ENCODE assay signal across 8 mouse cellular contexts in genomic region chr11:70656456-70656927, GRCm38 (mm10). TPM values are rescaled to one million over a fixed set of nuclear protein-coding genes. Genes with fewer than 3 reads are reported as not detected.
DNase-seq lines count a peak whose midpoint lies in the region; ATAC-seq and TF ChIP-seq lines count a peak whose summit lies in the region.

No protein-coding gene starts in this region.

- 0 out of 2 replicates have a peak, but pooled peaks have one; percentile 22 for TF ChIP-seq POLR2A in testis, adult 2 months (IDR thresholded peaks at IDR 0.05; ENCODE audit: control insufficient read depth, low read depth, low read length)
- no peak for TF ChIP-seq POLR2A in cortical plate, adult 2 months (IDR thresholded peaks at IDR 0.05; ENCODE audit: extremely low read depth, insufficient read depth, low read length)
- TF ChIP-seq POLR2A in heart, adult 2 months (IDR thresholded peaks at IDR 0.05; ENCODE audit: insufficient read depth, low read depth, low read length): peak; percentile 62

- peak overlapping the region; percentile 98 for H3K4me2 ChIP-seq in kidney, embryonic 16.5 days (replicated peaks; ENCODE audit: low read depth, low read length)
- peak overlapping the region; percentile 75 for H3K4me2 ChIP-seq in midbrain, embryonic 13.5 days (replicated peaks)

- H3K4me3 ChIP-seq in testis, adult 2 months (ENCODE audit: control insufficient read depth, low read depth, low read length): peak overlapping the region; percentile 80
- H3K4me3 ChIP-seq in cortical plate, adult 2 months (ENCODE audit: insufficient read depth, low read length): peak overlapping the region; percentile 100; the same call in 1 of the 2 replicates
- peak overlapping the region; percentile 100 for H3K4me3 ChIP-seq in heart, adult 2 months
- peak overlapping the region; percentile 100 for H3K4me3 ChIP-seq in kidney, embryonic 16.5 days (ENCODE audit: low read length)
- peak overlapping the region; percentile 73 for H3K4me3 ChIP-seq in midbrain, embryonic 13.5 days (replicated peaks)

- no peaks in the 10 kb centered on the region for H3K9me3 ChIP-seq in kidney, embryonic 16.5 days (ENCODE audit: low read length)
- H3K9me3 ChIP-seq in midbrain, embryonic 13.5 days: no peaks in the 10 kb centered on the region

- peak overlapping the region; percentile 95 for H3K27ac ChIP-seq in testis, adult 2 months (ENCODE audit: control insufficient read depth, insufficient read depth, low read depth, low read length)
- H3K27ac ChIP-seq in cortical plate, adult 2 months (ENCODE audit: insufficient read depth, low read length): no peak overlapping the region
- H3K27ac ChIP-seq in heart, adult 2 months: peak overlapping the region; percentile 99
- H3K27ac ChIP-seq in kidney, embryonic 16.5 days (ENCODE audit: low read length): peak overlapping the region; percentile 99
- H3K27ac ChIP-seq in midbrain, embryonic 13.5 days: no peak overlapping the region

- no peaks in the 10 kb centered on the region; the same call in 1 of the 2 replicates for H3K36me3 ChIP-seq in testis, adult 2 months (ENCODE audit: control insufficient read depth, insufficient read depth, low read length)
- H3K36me3 ChIP-seq in heart, adult 2 months (ENCODE audit: control insufficient read depth, insufficient read depth, low read length): peaks cover 14% of the 10 kb centered on the region
- peaks cover 21% of the 10 kb centered on the region for H3K36me3 ChIP-seq in kidney, embryonic 16.5 days (ENCODE audit: insufficient read depth, low read length)
- H3K36me3 ChIP-seq in midbrain, embryonic 13.5 days: peaks cover 20% of the 10 kb centered on the region

- no peak for TF ChIP-seq CTCF in testis, adult 2 months (IDR thresholded peaks at IDR 0.05; ENCODE audit: control insufficient read depth, insufficient read depth, insufficient replicate concordance, low read depth, low read length)
- TF ChIP-seq CTCF in cortical plate, adult 2 months (IDR thresholded peaks at IDR 0.05; ENCODE audit: extremely low read depth, insufficient read depth, low read length): no peak
- no peak for TF ChIP-seq CTCF in heart, adult 2 months (IDR thresholded peaks at IDR 0.05)

- 0 out of 2 replicates have a peak, but pooled peaks have one; percentile 8 for ATAC-seq in kidney, embryonic 16.5 days (ENCODE audit: low FRiP score, low TSS enrichment)
- ATAC-seq in midbrain, embryonic 13.5 days: no peak
- no peak for ATAC-seq in megakaryocyte-erythroid progenitor cell, adult 5-6 weeks (replicated peaks; ENCODE audit: low FRiP score, low TSS enrichment, poor library complexity, severe bottlenecking)

- WGBS in heart, adult 2 months: 16% methylated on average over 16 of the region's 16 CpGs
- WGBS in kidney, embryonic 16.5 days: 11% methylated on average over 16 of the region's 16 CpGs
- WGBS in midbrain, embryonic 13.5 days: 4% methylated on average over 16 of the region's 16 CpGs

- no peaks in the 10 kb centered on the region for H3K27me3 ChIP-seq in testis, adult 2 months (ENCODE audit: control insufficient read depth, insufficient read depth, low read length)
- H3K27me3 ChIP-seq in heart, adult 2 months (ENCODE audit: control insufficient read depth, insufficient read depth, low read length): no peaks in the 10 kb centered on the region
- no peaks in the 10 kb centered on the region for H3K27me3 ChIP-seq in kidney, embryonic 16.5 days (ENCODE audit: insufficient read depth, low read length)
- H3K27me3 ChIP-seq in midbrain, embryonic 13.5 days: 0 out of 2 replicates have a peak, but pooled peaks cover 3% of the 10 kb centered on the region

- DNase-seq in testis, postnatal 14 days (ENCODE audit: low spot score): no peak
- peak; percentile 81 to 86 for DNase-seq in heart, adult 2 months
- no peak for DNase-seq in left cerebral cortex, adult 11 months (ENCODE audit: low spot score)

- H3K9ac ChIP-seq in heart, adult 2 months (ENCODE audit: low read depth, low read length): peak overlapping the region; percentile 13
- H3K9ac ChIP-seq in kidney, embryonic 16.5 days (replicated peaks; ENCODE audit: low read length): peak overlapping the region; percentile 99
- H3K9ac ChIP-seq in midbrain, embryonic 13.5 days (replicated peaks): peak overlapping the region; percentile 90; the same call in 1 of the 2 replicates

- intact Hi-C loops in heart, adult 2 months (cut with DNase I): no loop called here

- peaks cover 23% of the 10 kb centered on the region for H3K4me1 ChIP-seq in testis, adult 2 months (ENCODE audit: control insufficient read depth, insufficient read depth, low read length)
- H3K4me1 ChIP-seq in cortical plate, adult 2 months (ENCODE audit: control insufficient read depth, insufficient read depth, low read length): 0 out of 2 replicates have a peak, but pooled peaks cover 1% of the 10 kb centered on the region
- peaks cover 3% of the 10 kb centered on the region; the same call in 1 of the 2 replicates for H3K4me1 ChIP-seq in heart, adult 2 months (ENCODE audit: control insufficient read depth, insufficient read depth, low read length)
- peaks cover 41% of the 10 kb centered on the region for H3K4me1 ChIP-seq in kidney, embryonic 16.5 days (ENCODE audit: insufficient read depth, low read length)
- peaks cover 38% of the 10 kb centered on the region for H3K4me1 ChIP-seq in midbrain, embryonic 13.5 days (replicated peaks)

- peaks cover 4% of the 10 kb centered on the region for H3K79me2 ChIP-seq in heart, adult 2 months (replicated peaks; ENCODE audit: control insufficient read depth, insufficient read depth, low read length)

- no peak for TF ChIP-seq EP300 in heart, adult 2 months (IDR thresholded peaks at IDR 0.05; ENCODE audit: insufficient read depth, low read depth, low read length)

RNA-seq across cellular contexts. Expression of gene Eno3, which starts 0.5 kb away (rescaled TPM):
- 85.9 and 101 TPM in 2 replicates for polyA plus RNA-seq in testis, adult 2 months (2012; rRNA removed)
- polyA plus RNA-seq in cortical plate, adult 2 months (2012; rRNA removed): 26.4 and 26.6 TPM in 2 replicates
- total RNA-seq in heart, adult 2 months (2021): 1,000 to 10,000 TPM; 1,523 to 1,659 TPM
- polyA plus RNA-seq in heart, adult 2 months (2012; rRNA removed): 1,222 and 1,919 TPM in 2 replicates
- 23.1 and 28.0 TPM in 2 replicates for polyA plus RNA-seq in kidney, embryonic 16.5 days (2015; fragmentation: Nextera tagmentation; extraction: Ambion mirVana)
- 8.0 and 9.5 TPM in 2 replicates for polyA plus RNA-seq in midbrain, embryonic 13.5 days (2015; fragmentation: Nextera tagmentation; extraction: Ambion mirVana)
- 16.7 and 33.7 TPM in 2 replicates for total RNA-seq in megakaryocyte-erythroid progenitor cell, adult 5-6 weeks (2014; fragmentation: Nextera tagmentation)
- 8.4 and 16.5 TPM in 2 replicates for total RNA-seq in megakaryocyte-erythroid progenitor cell, adult 5-6 weeks (2017)

RNA-seq across cellular contexts. Expression of gene Pfn1, which starts 2.0 kb away (rescaled TPM):
- 113 and 158 TPM in 2 replicates for polyA plus RNA-seq in testis, adult 2 months (2012; rRNA removed)
- polyA plus RNA-seq in cortical plate, adult 2 months (2012; rRNA removed): 270 and 277 TPM in 2 replicates
- total RNA-seq in heart, adult 2 months (2021): 100 to 1,000 TPM; 270 to 280 TPM
- 439 and 479 TPM in 2 replicates for polyA plus RNA-seq in heart, adult 2 months (2012; rRNA removed)
- 1,671 and 1,948 TPM in 2 replicates for polyA plus RNA-seq in kidney, embryonic 16.5 days (2015; fragmentation: Nextera tagmentation; extraction: Ambion mirVana)
- polyA plus RNA-seq in midbrain, embryonic 13.5 days (2015; fragmentation: Nextera tagmentation; extraction: Ambion mirVana): 785 and 825 TPM in 2 replicates
- 1,236 and 1,373 TPM in 2 replicates for total RNA-seq in megakaryocyte-erythroid progenitor cell, adult 5-6 weeks (2014; fragmentation: Nextera tagmentation)
- total RNA-seq in megakaryocyte-erythroid progenitor cell, adult 5-6 weeks (2017): 377 and 675 TPM in 2 replicates

RNA-seq across cellular contexts. Expression of gene Slc25a11, which starts 9.2 kb away (rescaled TPM):
- polyA plus RNA-seq in testis, adult 2 months (2012; rRNA removed): 27.2 and 29.4 TPM in 2 replicates
- 139 and 143 TPM in 2 replicates for polyA plus RNA-seq in cortical plate, adult 2 months (2012; rRNA removed)
- 100 to 1,000 TPM; 532 to 626 TPM for total RNA-seq in heart, adult 2 months (2021)
- polyA plus RNA-seq in heart, adult 2 months (2012; rRNA removed): 632 and 932 TPM in 2 replicates
- polyA plus RNA-seq in kidney, embryonic 16.5 days (2015; fragmentation: Nextera tagmentation; extraction: Ambion mirVana): 229 and 235 TPM in 2 replicates
- polyA plus RNA-seq in midbrain, embryonic 13.5 days (2015; fragmentation: Nextera tagmentation; extraction: Ambion mirVana): 169 and 170 TPM in 2 replicates
- total RNA-seq in megakaryocyte-erythroid progenitor cell, adult 5-6 weeks (2014; fragmentation: Nextera tagmentation): 62.3 and 63.1 TPM in 2 replicates
- total RNA-seq in megakaryocyte-erythroid progenitor cell, adult 5-6 weeks (2017): 33.1 and 36.2 TPM in 2 replicates

RNA-seq across cellular contexts. Expression of gene Rnf167, which starts 9.5 kb away (rescaled TPM):
- 77.6 and 77.8 TPM in 2 replicates for polyA plus RNA-seq in testis, adult 2 months (2012; rRNA removed)
- polyA plus RNA-seq in cortical plate, adult 2 months (2012; rRNA removed): 124 and 128 TPM in 2 replicates
- total RNA-seq in heart, adult 2 months (2021): 10 to 100 TPM; 50.8 to 58.7 TPM
- 65.0 and 80.9 TPM in 2 replicates for polyA plus RNA-seq in heart, adult 2 months (2012; rRNA removed)
- polyA plus RNA-seq in kidney, embryonic 16.5 days (2015; fragmentation: Nextera tagmentation; extraction: Ambion mirVana): 130 and 137 TPM in 2 replicates
- 111 and 113 TPM in 2 replicates for polyA plus RNA-seq in midbrain, embryonic 13.5 days (2015; fragmentation: Nextera tagmentation; extraction: Ambion mirVana)
- 92.8 and 95.5 TPM in 2 replicates for total RNA-seq in megakaryocyte-erythroid progenitor cell, adult 5-6 weeks (2014; fragmentation: Nextera tagmentation)
- total RNA-seq in megakaryocyte-erythroid progenitor cell, adult 5-6 weeks (2017): 42.3 and 53.4 TPM in 2 replicates

RNA-seq across cellular contexts. Expression of gene Spag7, which starts 12.7 kb away (rescaled TPM):
- 44.5 and 47.9 TPM in 2 replicates for polyA plus RNA-seq in testis, adult 2 months (2012; rRNA removed)
- polyA plus RNA-seq in cortical plate, adult 2 months (2012; rRNA removed): 74.5 and 81.9 TPM in 2 replicates
- 10 to 100 TPM; 82.8 to 99.4 TPM for total RNA-seq in heart, adult 2 months (2021)
- polyA plus RNA-seq in heart, adult 2 months (2012; rRNA removed): 72.9 and 87.8 TPM in 2 replicates
- polyA plus RNA-seq in kidney, embryonic 16.5 days (2015; fragmentation: Nextera tagmentation; extraction: Ambion mirVana): 206 and 209 TPM in 2 replicates
- polyA plus RNA-seq in midbrain, embryonic 13.5 days (2015; fragmentation: Nextera tagmentation; extraction: Ambion mirVana): 180 and 181 TPM in 2 replicates
- 61.3 and 88.7 TPM in 2 replicates for total RNA-seq in megakaryocyte-erythroid progenitor cell, adult 5-6 weeks (2014; fragmentation: Nextera tagmentation)
- 59.9 and 60.5 TPM in 2 replicates for total RNA-seq in megakaryocyte-erythroid progenitor cell, adult 5-6 weeks (2017)

Comparison
In these comparisons a context has a peak if more than half of its experiments do, and no peak if none do; other contexts are left out.
1. H3K27ac ChIP-seq: peak in testis, adult 2 months (single experiment), heart, adult 2 months (single experiment) and kidney, embryonic 16.5 days (single experiment); none in cortical plate, adult 2 months (single experiment) and midbrain, embryonic 13.5 days (single experiment).
2. DNase-seq: peak in heart, adult 2 months (2 of 2); none in testis, postnatal 14 days (single experiment) and left cerebral cortex, adult 11 months (single experiment).
3. H3K9ac ChIP-seq: peak in every context shown above with its lines; median percentile 99 in kidney, embryonic 16.5 days; 90 in midbrain, embryonic 13.5 days; 13 in heart, adult 2 months.
4. RNA of gene Eno3, which starts 0.5 kb away (polyA plus RNA-seq): 1,222 to 1,919 TPM in heart, adult 2 months; 85.9 to 101 TPM in testis, adult 2 months, 23.1 to 28.0 TPM in kidney, embryonic 16.5 days, 26.4 to 26.6 TPM in cortical plate, adult 2 months and 8.0 to 9.5 TPM in midbrain, embryonic 13.5 days; every median in the first group is over 10 times any median in the second.
5. Peak in every context shown above with its lines, with median percentiles within 50 percentile points of each other: H3K4me3 ChIP-seq.